Mouse (Mus musculus): Measurements from ENCODE around the gene Gtf3c1. TPM values are rescaled to one million over a fixed set of nuclear protein-coding genes. Genes with fewer than 3 reads are reported as not detected.
A peak's percentile ranks its signal among the peaks of the same experiment; 100 is the strongest.

The Gtf3c1 gene
- total RNA-seq, 4 experiments from 2014 or later, result 98.4 to 122 (median 108) TPM

GRCm38 (mm10) chr7:125707186-125707585 is 394 bp downstream of the Gtf3c1 start:
- no peak for DNase-seq (ENCODE audit: low spot score in 2 of 2)

GRCm38 (mm10) chr7:125702791-125703190 is 4.8 kb downstream of the Gtf3c1 start:
- no peak for DNase-seq (ENCODE audit: low spot score in 2 of 2)

GRCm38 (mm10) chr7:125694056-125694455 is 13.5 kb downstream of the Gtf3c1 start:
- DNase-seq (ENCODE audit: low spot score in 2 of 2), result peak; percentile 76 to 79

- no peak for DNase-seq (ENCODE audit: low spot score in 2 of 2)
Observed at GRCm38 (mm10) chr7:125690516-125690915, 17.1 kb downstream of the Gtf3c1 start.

GRCm38 (mm10) chr7:125679936-125680335 is 27.6 kb downstream of the Gtf3c1 start:
- no peak for DNase-seq (ENCODE audit: low spot score in 2 of 2)

- no peak for DNase-seq (ENCODE audit: low spot score in 2 of 2)
Observed at GRCm38 (mm10) chr7:125678756-125679155, 28.8 kb downstream of the Gtf3c1 start.

GRCm38 (mm10) chr7:125674916-125675315 is 32.7 kb downstream of the Gtf3c1 start:
- peak in 1 of 2 experiments; percentile 57 for DNase-seq (ENCODE audit: low spot score in 2 of 2)

GRCm38 (mm10) chr7:125671396-125671795 is 36.2 kb downstream of the Gtf3c1 start:
- no peak for DNase-seq (ENCODE audit: low spot score in 2 of 2)

GRCm38 (mm10) chr7:125670865-125671264 is 36.7 kb downstream of the Gtf3c1 start:
- no peak for DNase-seq (ENCODE audit: low spot score in 2 of 2)

- DNase-seq (ENCODE audit: low spot score in 2 of 2), result no peak
Observed at GRCm38 (mm10) chr7:125663654-125664053, 43.9 kb downstream of the Gtf3c1 start.

- no peak for DNase-seq (ENCODE audit: low spot score in 2 of 2)
Observed at GRCm38 (mm10) chr7:125657511-125657910, 50.1 kb downstream of the Gtf3c1 start.

GRCm38 (mm10) chr7:125649013-125649412 is 58.6 kb downstream of the Gtf3c1 start:
- no peak for DNase-seq (ENCODE audit: low spot score in 2 of 2)

- DNase-seq (ENCODE audit: low spot score in 2 of 2), result no peak
Observed at GRCm38 (mm10) chr7:125645413-125645812, 62.2 kb downstream of the Gtf3c1 start.

GRCm38 (mm10) chr7:125643880-125644279 is 63.7 kb downstream of the Gtf3c1 start:
- DNase-seq (ENCODE audit: low spot score in 2 of 2), result no peak

GRCm38 (mm10) chr7:125638870-125639386 is 68.7 kb downstream of the Gtf3c1 start:
- DNase-seq (ENCODE audit: low spot score in 2 of 2), result peak; percentile 72 to 73

GRCm38 (mm10) chr7:125638376-125638775 is 69.2 kb downstream of the Gtf3c1 start:
- no peak for DNase-seq (ENCODE audit: low spot score in 2 of 2)

- no peak for DNase-seq (ENCODE audit: low spot score in 2 of 2)
Observed at GRCm38 (mm10) chr7:125637220-125638140, 70.1 kb downstream of the Gtf3c1 start.

- DNase-seq (ENCODE audit: low spot score in 2 of 2), result no peak
Observed at GRCm38 (mm10) chr7:125630989-125631388, 76.6 kb downstream of the Gtf3c1 start.

GRCm38 (mm10) chr7:125630317-125630716 is 77.3 kb downstream of the Gtf3c1 start:
- no peak for DNase-seq (ENCODE audit: low spot score in 2 of 2)

- DNase-seq (ENCODE audit: low spot score in 2 of 2), result no peak
Observed at GRCm38 (mm10) chr7:125625829-125626228, 81.8 kb downstream of the Gtf3c1 start.

GRCm38 (mm10) chr7:125625219-125625618 is 82.4 kb downstream of the Gtf3c1 start:
- DNase-seq (ENCODE audit: low spot score in 2 of 2), result no peak

- DNase-seq (ENCODE audit: low spot score in 2 of 2), result no peak
Observed at GRCm38 (mm10) chr7:125622741-125623685, 84.6 kb downstream of the Gtf3c1 start.
